Mouse (Mus musculus) liver, embryonic 12.5 days (tissue): ENCODE data around the gene Gm47995. TPM values are rescaled to one million over a fixed set of nuclear protein-coding genes. Genes with fewer than 3 reads are reported as not detected.
A peak's percentile ranks its signal among the peaks of the same experiment; 100 is the strongest.
"Not testable (repeated sequence)": the region's sequence is repeated elsewhere in the genome, so short reads cannot be mapped to it uniquely, and the experiment has no call there.

Source experiments
- ATAC-seq: fragments of 200-750 bp; cut with Nextera tagmentation; 2 replicates; pipeline ENCODE4 v1.8.0; 2017; ENCODE audit warnings: moderate number of reproducible peaks, mild to moderate bottlenecking, moderate library complexity
- H3K27ac ChIP-seq: fragments of 300-500 bp; sonication (generic); 2 replicates; pipeline ENCODE4 v1.5.1; 2016; ENCODE audit warnings: mild to moderate bottlenecking
- H3K27me3 ChIP-seq: fragments of 300-500 bp; sonication (generic); replicated peaks from 2 replicates; pipeline ENCODE4 v1.6.1; 2016; ENCODE audit warnings: mild to moderate bottlenecking, moderate library complexity
- H3K36me3 ChIP-seq: fragments of 300-500 bp; sonication (generic); 2 replicates; pipeline ENCODE4 v1.6.1; 2016; ENCODE audit warnings: mild to moderate bottlenecking, moderate library complexity
- H3K4me1 ChIP-seq: fragments of 300-500 bp; sonication (generic); 2 replicates; pipeline ENCODE4 v1.6.1; 2016
- H3K4me2 ChIP-seq: fragments of 300-500 bp; sonication (generic); 2 replicates; pipeline ENCODE4 v1.6.1; 2016; ENCODE audit warnings: mild to moderate bottlenecking, moderate library complexity
- H3K4me3 ChIP-seq: fragments of 300-500 bp; sonication (generic); 2 replicates; pipeline ENCODE4 v1.5.1; 2016; ENCODE audit warnings: mild to moderate bottlenecking, moderate library complexity
- H3K9ac ChIP-seq: fragments of 300-500 bp; sonication (generic); 2 replicates; pipeline ENCODE4 v1.6.1; 2016; ENCODE audit warnings: mild to moderate bottlenecking, moderate library complexity
- H3K9me3 ChIP-seq: fragments of 300-500 bp; sonication (generic); replicated peaks from 2 replicates; pipeline ENCODE4 v1.6.1; 2016; ENCODE audit warnings: mild to moderate bottlenecking, moderate library complexity
- WGBS: fragments of 180-500 bp; shearing (Covaris S2); methylation state at CpG from one replicate; pipeline ENCODE4 v1.1.7; 2016; ENCODE audit not compliant: insufficient replicate concordance; 5-methylcytosine and 5-hydroxymethylcytosine counted together
- polyA plus RNA-seq: library from polyadenylated mRNA; unstranded; fragments of >200 nt; fragmentation: Nextera tagmentation; extraction: Ambion mirVana; gene quantifications from 2 replicates; pipeline ENCODE4 v1.2.1, GENCODE M21; 2016

Gm47995 gene
- polyA plus RNA-seq, 1 experiment from 2014 or later, result 0.85 TPM

- peak; percentile 40; the same call in 1 of the 2 replicates for ATAC-seq
- Histone ChIP-seq H3K27me3 (no peaks in the 10 kb centered on the region), H3K9me3 (no peaks in the 10 kb centered on the region), H3K9ac (0 out of 2 replicates have a peak overlapping the region, but pooled peaks have one; percentile 19), H3K4me1 (peaks cover 45% of the 10 kb centered on the region), H3K4me2 (peak overlapping the region; percentile 31), H3K27ac (peak overlapping the region; percentile 59), H3K4me3 (no peak overlapping the region), H3K36me3 (no peaks in the 10 kb centered on the region)
- WGBS, result 38% methylated on average over 12 of the region's 12 CpGs
Measured at GRCm38 (mm10) chr1:151167297-151168047, 30.8 kb upstream of the Gm47995 start.

- no peak overlapping the region for H3K4me3 ChIP-seq
- 61% methylated on average over 3 of the region's 3 CpGs for WGBS
- H3K27me3 ChIP-seq, result no peaks in the 10 kb centered on the region
- no peak overlapping the region for H3K4me2 ChIP-seq
- H3K9ac ChIP-seq, result no peak overlapping the region
- H3K27ac ChIP-seq, result no peak overlapping the region
- no peaks in the 10 kb centered on the region for H3K36me3 ChIP-seq
- peaks cover 46% of the 10 kb centered on the region for H3K4me1 ChIP-seq
- no peak for ATAC-seq
- no peaks in the 10 kb centered on the region for H3K9me3 ChIP-seq
Measured at GRCm38 (mm10) chr1:151168637-151169036, 29.6 kb upstream of the Gm47995 start.

- Histone ChIP-seq H3K27ac (no peak overlapping the region), H3K36me3 (no peaks in the 10 kb centered on the region), H3K4me1 (peaks cover 43% of the 10 kb centered on the region), H3K9ac (no peak overlapping the region), H3K9me3 (no peaks in the 10 kb centered on the region), H3K4me2 (no peak overlapping the region), H3K27me3 (no peaks in the 10 kb centered on the region), H3K4me3 (no peak overlapping the region)
- no peak for ATAC-seq
- 46% methylated on average over 2 of the region's 2 CpGs for WGBS
Measured at GRCm38 (mm10) chr1:151171572-151172461, 26.4 kb upstream of the Gm47995 start.

- H3K4me1 ChIP-seq, result peaks cover 62% of the 10 kb centered on the region
- no peaks in the 10 kb centered on the region for H3K9me3 ChIP-seq
- H3K27ac ChIP-seq, result peak overlapping the region; percentile 95
- H3K27me3 ChIP-seq, result no peaks in the 10 kb centered on the region
- H3K4me3 ChIP-seq, result peak overlapping the region; percentile 48
- peak; percentile 88 for ATAC-seq
- 3% methylated on average over 10 of the region's 10 CpGs for WGBS
- H3K9ac ChIP-seq, result peak overlapping the region; percentile 68
- H3K36me3 ChIP-seq, result no peaks in the 10 kb centered on the region
- peak overlapping the region; percentile 80 for H3K4me2 ChIP-seq
Measured at GRCm38 (mm10) chr1:151177030-151177936, 21.0 kb upstream of the Gm47995 start.

GRCm38 (mm10) chr1:151177937-151178271 is 20.3 kb upstream of the Gm47995 start:
- Histone ChIP-seq H3K9ac (peak overlapping the region; percentile 68; the same call in 1 of the 2 replicates), H3K9me3 (no peaks in the 10 kb centered on the region), H3K27me3 (no peaks in the 10 kb centered on the region), H3K36me3 (no peaks in the 10 kb centered on the region), H3K4me3 (peak overlapping the region; percentile 48), H3K4me1 (peaks cover 59% of the 10 kb centered on the region), H3K4me2 (peak overlapping the region; percentile 80), H3K27ac (peak overlapping the region; percentile 95)
- 14% methylated on average over 4 of the region's 4 CpGs for WGBS
- ATAC-seq, result peak; percentile 71

GRCm38 (mm10) chr1:151178505-151179083 is 19.7 kb upstream of the Gm47995 start:
- Histone ChIP-seq H3K9me3 (no peaks in the 10 kb centered on the region), H3K4me1 (peaks cover 64% of the 10 kb centered on the region), H3K36me3 (no peaks in the 10 kb centered on the region), H3K9ac (0 out of 2 replicates have a peak overlapping the region, but pooled peaks have one; percentile 68), H3K27me3 (no peaks in the 10 kb centered on the region), H3K4me3 (no peak overlapping the region), H3K27ac (peak overlapping the region; percentile 95), H3K4me2 (no peak overlapping the region; the same call in 1 of the 2 replicates)
- ATAC-seq, result no peak
- 78% methylated on average over 2 of the region's 2 CpGs for WGBS

GRCm38 (mm10) chr1:151180167-151180566 is 18.1 kb upstream of the Gm47995 start:
- Histone ChIP-seq H3K36me3 (no peaks in the 10 kb centered on the region), H3K27ac (no peak overlapping the region), H3K4me3 (no peak overlapping the region), H3K9me3 (no peaks in the 10 kb centered on the region), H3K4me2 (no peak overlapping the region), H3K4me1 (peaks cover 66% of the 10 kb centered on the region), H3K9ac (no peak overlapping the region), H3K27me3 (no peaks in the 10 kb centered on the region)
- WGBS, result 27% methylated on average over 2 of the region's 2 CpGs
- ATAC-seq, result no peak

- H3K4me2 ChIP-seq, H3K27me3 ChIP-seq, H3K9me3 ChIP-seq, H3K9ac ChIP-seq, H3K36me3 ChIP-seq, H3K4me3 ChIP-seq, ATAC-seq, H3K27ac ChIP-seq: not testable (repeated sequence)
- peaks cover 54% of the 10 kb centered on the region for H3K4me1 ChIP-seq
- 60% methylated on average over 1 of the region's 7 CpGs for WGBS
Measured at GRCm38 (mm10) chr1:151182266-151182665, 16.0 kb upstream of the Gm47995 start, which contains the start of gene Gm47985. Gene Gm47985, plus strand, starts transcription at chr1:151182537.

- not testable (repeated sequence) for H3K36me3 ChIP-seq, ATAC-seq, H3K27me3 ChIP-seq, H3K4me2 ChIP-seq, H3K9me3 ChIP-seq, H3K9ac ChIP-seq, H3K4me3 ChIP-seq, H3K27ac ChIP-seq
- peaks cover 27% of the 10 kb centered on the region for H3K4me1 ChIP-seq
- 79% methylated on average over 3 of the region's 3 CpGs for WGBS
Measured at GRCm38 (mm10) chr1:151186186-151186585, 12.1 kb upstream of the Gm47995 start.

- ATAC-seq, result peak; percentile 67
- H3K4me3 ChIP-seq, H3K36me3 ChIP-seq, H3K9me3 ChIP-seq, H3K27ac ChIP-seq, H3K4me2 ChIP-seq, H3K27me3 ChIP-seq, H3K9ac ChIP-seq: not testable (repeated sequence)
- WGBS, result 57% methylated on average over 4 of the region's 4 CpGs
- H3K4me1 ChIP-seq, result peaks cover 20% of the 10 kb centered on the region
Measured at GRCm38 (mm10) chr1:151186879-151187424, 11.3 kb upstream of the Gm47995 start.

GRCm38 (mm10) chr1:151188469-151188868 is 9.8 kb upstream of the Gm47995 start:
- H3K4me2 ChIP-seq, result no peak overlapping the region
- H3K4me1 ChIP-seq, result peaks cover 24% of the 10 kb centered on the region
- no peak for ATAC-seq
- H3K9me3 ChIP-seq, result no peaks in the 10 kb centered on the region
- WGBS, result 72% methylated on average over 4 of the region's 4 CpGs
- H3K27me3 ChIP-seq, result no peaks in the 10 kb centered on the region
- no peak overlapping the region for H3K27ac ChIP-seq
- H3K36me3 ChIP-seq, result no peaks in the 10 kb centered on the region
- no peak overlapping the region for H3K4me3 ChIP-seq
- H3K9ac ChIP-seq, result no peak overlapping the region
